Mouse (Mus musculus) bone marrow, adult 2 months (tissue): ENCODE measurements around the gene Axl.

Experiments
- CTCF ChIP-seq: fragments of 200-500 bp; IDR thresholded peaks from 2 replicates; pipeline ENCODE4 v1.5.1; 2011; ENCODE audit warnings: low read length, control low read depth; ENCODE audit not compliant: control insufficient read depth, insufficient read depth
- POLR2A ChIP-seq: fragments of 200-500 bp; IDR thresholded peaks from 2 replicates; pipeline ENCODE4 v1.6.1; 2011; ENCODE audit warnings: low read depth, mild to moderate bottlenecking, control low read depth, low read length, borderline replicate concordance; ENCODE audit not compliant: control insufficient read depth

- TF ChIP-seq CTCF (no peak), POLR2A (no peak)
Measured at GRCm38 (mm10) chr7:25826029-25826428, 37.5 kb upstream of the Axl start.
